Mouse (Mus musculus): ENCODE measurements around the gene Immp2l. TPM values are rescaled to one million over a fixed set of nuclear protein-coding genes. Genes with fewer than 3 reads are reported as not detected.

Immp2l gene
- total RNA-seq, 1 experiment from 2014 or later: 14.4 TPM

DNA sequence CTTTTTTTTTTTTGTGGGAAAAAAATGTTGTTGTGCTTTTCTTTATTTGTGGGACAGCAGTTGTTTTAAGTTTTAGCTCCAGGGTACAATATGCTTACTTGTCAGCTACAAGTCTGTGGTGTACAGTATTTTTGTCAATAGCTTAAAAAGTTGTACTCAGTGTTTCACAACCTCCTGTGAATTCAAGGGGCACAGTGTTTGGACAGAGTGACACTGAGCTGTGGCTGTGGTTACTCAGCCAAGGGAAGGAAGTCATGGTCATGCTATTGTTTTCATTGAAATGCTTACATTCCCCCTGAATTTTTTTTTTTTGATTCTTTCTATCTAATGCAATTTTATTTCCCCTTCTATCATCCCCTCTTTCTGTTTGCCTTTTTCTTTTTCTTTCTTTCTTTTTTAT, 159.0 kb downstream of the Immp2l start:
- DNase-seq: no peak

- DNase-seq: no peak
Observed at GRCm38 (mm10) chr12:41185060-41185459, 161.2 kb downstream of the Immp2l start.

DNA sequence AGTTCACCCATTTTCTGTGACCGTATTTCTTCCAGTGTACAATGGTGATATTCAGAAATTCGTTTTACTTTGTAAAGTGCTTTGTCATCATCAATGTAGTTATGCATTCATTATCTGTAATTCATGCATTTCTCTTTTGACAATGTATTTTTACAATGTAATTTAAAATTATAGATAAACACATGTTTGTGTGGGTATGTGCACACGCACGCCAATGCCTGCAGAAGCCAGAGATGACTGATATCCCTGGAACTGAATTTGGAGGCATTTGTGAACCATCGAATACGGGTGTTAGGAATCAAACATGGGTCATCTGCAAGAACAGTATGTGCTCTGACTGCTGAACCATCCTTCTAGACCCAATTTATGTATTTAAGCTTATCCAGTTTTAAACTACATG, 161.6 kb downstream of the Immp2l start:
- no peak for DNase-seq

- DNase-seq: no peak
Observed at GRCm38 (mm10) chr12:41192829-41193228, 168.9 kb downstream of the Immp2l start.

DNA sequence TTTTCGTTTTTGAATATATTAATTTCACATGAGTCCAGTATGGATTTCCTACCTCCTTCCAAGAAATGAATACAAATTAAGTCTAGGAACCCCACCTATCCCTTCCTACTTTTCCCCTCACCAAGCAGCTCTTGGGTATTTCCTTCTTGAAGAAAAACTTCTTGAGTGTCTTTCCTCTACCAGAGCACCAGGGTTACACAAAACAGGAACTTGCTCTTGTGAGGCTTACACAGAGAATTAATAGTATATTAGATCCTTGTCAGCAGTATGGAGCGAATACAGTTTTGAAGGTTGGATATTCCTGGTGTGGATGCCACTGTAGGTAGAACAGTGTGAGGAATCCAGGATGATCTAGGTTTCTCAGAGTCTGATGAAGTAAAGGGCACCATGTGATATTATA, 172.5 kb downstream of the Immp2l start:
- no peak for DNase-seq

- DNase-seq: no peak
Observed at GRCm38 (mm10) chr12:41215186-41215585, 191.3 kb downstream of the Immp2l start.

DNA sequence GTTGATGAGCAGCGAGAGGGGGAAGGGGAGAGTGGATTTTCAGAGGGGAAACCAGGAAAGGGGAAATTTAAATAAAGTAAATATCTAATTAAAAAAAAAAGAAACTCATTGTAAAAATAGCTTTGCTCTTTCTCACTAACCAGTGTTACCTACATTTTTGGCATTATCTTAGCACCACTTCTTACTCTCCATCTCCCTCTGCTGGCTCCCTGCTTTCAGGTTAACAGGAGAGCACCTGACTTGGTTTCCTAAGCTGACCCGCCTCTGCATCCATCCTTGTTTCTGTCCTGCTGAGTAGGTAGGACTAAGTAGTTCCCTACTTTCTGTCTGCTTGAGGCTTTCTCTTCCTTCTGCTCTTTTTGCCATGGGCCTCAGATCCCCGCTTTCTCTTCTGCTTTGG, 198.0 kb downstream of the Immp2l start:
- DNase-seq: no peak

DNA sequence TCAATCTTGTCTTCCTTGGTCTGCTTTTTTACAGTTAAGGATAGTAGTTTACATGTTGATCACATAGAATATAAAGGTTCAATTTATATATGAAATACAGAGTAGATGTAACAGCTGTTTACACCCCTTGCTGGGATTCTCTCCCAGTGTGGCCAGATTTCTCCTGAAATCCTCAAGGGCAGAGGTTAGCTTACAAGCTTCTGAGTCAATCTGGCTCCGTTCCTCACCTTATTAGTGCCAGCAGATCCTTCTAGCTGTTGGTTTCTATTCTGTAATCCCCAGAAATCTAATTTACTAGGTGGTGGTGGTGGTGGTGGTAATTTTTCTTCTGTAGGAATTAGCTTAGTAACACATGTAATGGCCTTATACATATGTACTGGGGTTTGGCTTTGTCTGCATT, 199.8 kb downstream of the Immp2l start:
- no peak for DNase-seq

GRCm38 (mm10) chr12:41224538-41224937, 200.6 kb downstream of the Immp2l start:
- no peak for DNase-seq

GRCm38 (mm10) chr12:41231966-41232365, 208.1 kb downstream of the Immp2l start:
- DNase-seq: no peak

DNA sequence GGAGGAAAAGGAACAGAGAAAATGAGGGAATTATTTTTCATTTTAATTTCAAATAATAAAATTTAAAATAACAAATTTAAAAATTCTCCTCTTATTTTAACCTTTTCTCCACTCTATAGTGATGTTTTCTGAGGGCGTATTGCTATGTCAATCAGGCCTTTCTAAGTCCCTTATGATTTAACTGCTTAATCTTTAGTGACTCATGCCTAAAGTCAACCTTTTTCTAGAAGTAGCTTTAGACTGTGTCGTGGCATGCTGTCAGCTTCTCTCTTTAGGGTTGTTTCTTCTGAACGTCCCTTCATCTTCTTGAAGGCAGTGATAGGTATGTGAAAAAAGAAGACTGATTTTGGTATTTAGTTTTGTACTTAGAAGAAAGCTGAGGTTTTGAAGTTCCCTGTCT, 214.0 kb downstream of the Immp2l start:
- DNase-seq: no peak

DNA sequence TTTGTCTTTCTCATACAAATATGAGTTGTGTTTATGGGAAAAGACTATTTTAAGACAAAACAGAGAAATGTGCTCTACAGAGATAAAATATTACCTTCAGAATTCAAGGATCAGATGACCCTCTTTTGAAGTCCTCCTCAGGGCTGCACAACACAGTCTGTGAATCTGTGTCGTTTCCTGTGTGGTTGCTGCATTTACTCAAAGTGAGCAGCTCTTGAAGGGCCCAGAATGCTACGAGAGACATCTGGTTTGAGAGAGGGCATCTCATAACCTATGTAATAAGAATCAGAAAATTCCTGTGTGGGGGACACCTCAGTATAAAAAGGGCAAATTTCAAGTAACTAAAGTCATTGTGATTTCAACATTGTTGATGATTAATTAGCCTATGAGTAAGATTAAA, 217.3 kb downstream of the Immp2l start:
- no peak for DNase-seq

DNA sequence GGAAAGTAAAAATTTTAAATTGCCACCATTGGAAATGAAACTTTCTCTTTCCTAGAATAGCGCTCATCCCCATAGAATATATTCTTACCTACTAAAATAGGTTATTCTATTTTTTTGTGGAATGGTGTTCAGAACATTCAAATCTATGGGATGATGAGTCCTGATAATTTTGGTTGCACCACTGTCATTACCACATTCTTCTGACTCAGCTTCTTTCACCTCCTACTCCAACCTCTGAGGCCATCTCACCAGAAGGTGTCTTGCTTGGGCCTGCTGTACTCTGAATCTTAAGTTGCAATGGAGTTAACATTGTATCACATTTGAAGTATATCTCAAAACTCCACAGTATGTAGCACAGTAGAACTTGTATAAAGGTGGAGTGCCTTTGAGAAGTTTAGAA, 224.4 kb downstream of the Immp2l start:
- no peak for DNase-seq

DNA sequence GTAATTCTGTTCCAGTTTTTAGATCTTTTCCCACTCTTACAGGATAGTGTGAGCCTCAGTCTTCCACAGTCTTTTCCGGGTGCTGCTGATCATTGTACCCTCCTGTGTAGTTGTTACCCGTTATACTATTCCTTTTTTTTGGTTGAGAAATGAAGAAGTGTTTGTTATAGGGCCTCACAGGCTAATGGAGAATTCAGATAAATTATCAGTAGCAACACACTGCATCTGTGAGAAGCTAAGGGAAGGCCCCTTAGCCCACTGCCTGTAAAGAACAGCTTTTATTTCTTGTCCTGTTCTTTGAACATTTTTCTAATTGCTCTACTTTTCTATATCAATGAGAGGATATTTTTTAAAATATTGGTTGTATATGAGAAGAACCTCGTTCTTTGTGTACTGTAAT, 226.2 kb downstream of the Immp2l start:
- no peak for DNase-seq

DNA sequence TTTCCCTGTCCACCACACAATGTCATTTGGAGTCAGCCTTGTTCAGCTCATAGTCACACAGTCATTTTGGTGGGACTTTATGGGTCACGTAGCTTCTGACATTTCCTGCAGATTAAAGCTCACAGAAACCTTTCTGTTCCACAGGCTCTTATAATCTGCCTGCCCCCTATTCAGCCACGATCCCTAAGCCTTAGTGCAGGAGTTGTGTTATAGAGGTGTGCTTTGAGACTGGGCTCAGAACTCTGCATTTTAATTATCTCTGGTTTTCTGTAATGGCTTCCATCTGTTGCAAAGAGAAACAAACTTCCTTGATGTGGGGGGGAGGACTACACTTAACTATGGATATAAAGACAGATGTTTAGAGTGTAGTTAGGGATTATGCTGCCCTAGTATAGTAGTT, 234.0 kb downstream of the Immp2l start:
- DNase-seq: no peak

DNA sequence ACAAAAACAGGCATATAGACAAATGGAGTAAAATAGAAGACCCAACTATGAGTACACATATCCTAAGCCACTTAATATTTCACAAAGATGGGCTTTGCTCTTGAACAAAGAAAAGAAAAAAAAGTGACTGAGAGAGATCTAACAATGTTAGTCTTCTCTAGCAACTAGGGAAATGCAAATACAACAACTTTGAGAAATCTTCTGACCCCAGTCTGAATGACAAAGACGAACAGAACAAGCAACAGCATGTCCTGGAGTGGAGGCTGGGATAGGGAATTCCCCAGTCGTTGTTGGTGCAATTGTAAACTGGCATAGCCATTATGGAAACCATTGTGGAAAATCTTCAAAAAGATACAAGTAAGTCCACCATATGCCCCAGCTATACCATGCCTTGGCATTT, 235.7 kb downstream of the Immp2l start:
- DNase-seq: no peak

- no peak for DNase-seq
Observed at GRCm38 (mm10) chr12:41274136-41274535, 250.2 kb downstream of the Immp2l start.

GRCm38 (mm10) chr12:41275361-41275760, 251.5 kb downstream of the Immp2l start:
- no peak for DNase-seq

DNA sequence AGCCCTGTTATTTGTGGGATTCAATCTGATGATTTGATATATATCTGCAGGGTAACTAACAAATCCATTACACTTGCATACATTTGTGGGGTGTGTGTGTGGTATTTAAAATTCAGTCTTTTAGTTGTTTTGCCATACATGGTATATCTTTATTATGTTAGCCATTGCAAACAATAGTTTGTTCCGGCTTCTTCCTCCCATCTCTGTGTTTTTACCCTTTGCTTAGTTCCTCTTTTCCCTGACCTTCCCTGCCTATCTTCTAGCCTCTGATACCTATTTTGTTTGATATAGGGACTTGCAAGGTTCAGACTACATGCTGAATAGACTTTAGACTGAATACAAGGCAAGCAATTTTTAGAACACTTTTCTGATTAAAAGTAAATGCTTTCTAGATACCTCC, 254.0 kb downstream of the Immp2l start:
- no peak for DNase-seq

GRCm38 (mm10) chr12:41289047-41289446, 265.2 kb downstream of the Immp2l start:
- DNase-seq: no peak

DNA sequence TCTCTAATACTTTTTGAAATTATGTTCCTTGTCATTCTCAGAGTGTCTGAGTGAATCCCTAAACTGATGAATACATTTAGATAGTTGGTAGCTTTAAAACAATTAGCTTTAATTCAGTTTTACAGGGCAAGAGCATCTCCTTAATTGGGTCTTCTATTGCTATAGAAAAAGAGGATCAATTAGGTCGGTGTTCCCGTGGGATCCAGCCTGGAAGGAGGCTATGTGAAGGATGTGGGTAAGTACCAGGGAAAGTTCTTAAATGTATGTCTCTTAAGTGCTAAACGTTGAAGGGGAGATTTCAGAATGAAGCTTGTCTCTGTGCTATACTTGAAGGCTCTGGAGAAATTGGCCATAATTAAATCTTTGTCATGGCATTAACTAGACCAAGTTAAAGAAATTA, 283.1 kb downstream of the Immp2l start:
- no peak for DNase-seq

GRCm38 (mm10) chr12:41308726-41309680, 285.1 kb downstream of the Immp2l start:
- DNase-seq: no peak

DNA sequence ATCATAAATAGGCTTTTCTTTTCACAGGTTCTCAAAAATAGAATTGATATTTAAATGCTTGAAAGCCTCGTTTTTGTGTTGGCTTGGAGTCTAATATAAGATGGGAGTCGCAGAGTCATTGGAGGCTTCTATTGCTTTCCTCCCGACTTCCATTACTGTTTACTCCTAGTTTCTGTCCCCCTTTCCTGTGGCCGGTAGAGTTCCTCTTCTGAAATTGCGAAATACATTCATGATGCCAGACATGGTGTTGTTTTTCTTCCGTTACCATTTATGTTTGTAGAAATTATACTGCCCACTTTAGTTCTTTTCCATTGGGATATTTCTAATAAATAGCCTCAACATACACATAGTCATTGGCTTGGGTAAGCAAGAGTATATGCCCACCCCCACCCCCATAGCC, 289.5 kb downstream of the Immp2l start:
- DNase-seq: no peak

DNA sequence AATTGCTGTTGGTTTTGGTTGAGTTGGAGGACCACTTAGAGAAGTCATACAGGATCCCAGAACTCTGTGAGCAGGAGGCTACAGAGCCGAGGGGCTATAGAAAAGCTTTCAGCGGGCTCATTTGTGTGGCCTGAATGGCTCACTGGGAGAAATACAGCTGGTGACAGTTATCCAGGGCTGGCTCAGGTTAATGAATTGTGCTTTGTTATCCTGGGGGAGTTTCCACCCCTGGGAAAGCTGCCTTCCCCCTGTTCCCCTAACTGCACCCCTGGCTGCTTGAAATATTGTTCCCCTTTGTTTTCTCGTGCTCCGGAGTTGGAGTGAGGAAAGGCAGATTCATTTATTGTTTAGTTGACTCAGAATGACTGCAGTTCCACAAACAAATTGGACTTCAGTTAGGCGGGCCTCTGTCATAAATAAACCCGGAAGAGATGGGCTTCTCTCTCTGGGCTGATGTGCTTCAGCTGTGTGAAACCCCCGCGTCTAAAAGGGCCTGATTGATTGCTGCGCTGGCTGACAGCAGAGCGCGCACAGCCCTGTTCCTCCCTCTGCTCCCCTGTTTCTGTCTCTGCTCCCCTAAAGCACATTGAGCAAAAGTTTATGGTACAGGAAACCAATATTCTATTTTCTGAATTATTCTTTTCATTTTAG, 291.0 kb downstream of the Immp2l start:
- DNase-seq: no peak

All from adrenal gland, postnatal 25 days (tissue).